Mouse (Mus musculus) heart, adult 9 months (tissue): ENCODE results near the gene Dock1.

ENCODE experiments used
- DNase-seq, 2 experiments: peaks; one replicate each; pipeline ENCODE4 v3.0.0; 2022; ENCODE audit warnings: low spot score in 2 of 2

Gene Dock1

DNA sequence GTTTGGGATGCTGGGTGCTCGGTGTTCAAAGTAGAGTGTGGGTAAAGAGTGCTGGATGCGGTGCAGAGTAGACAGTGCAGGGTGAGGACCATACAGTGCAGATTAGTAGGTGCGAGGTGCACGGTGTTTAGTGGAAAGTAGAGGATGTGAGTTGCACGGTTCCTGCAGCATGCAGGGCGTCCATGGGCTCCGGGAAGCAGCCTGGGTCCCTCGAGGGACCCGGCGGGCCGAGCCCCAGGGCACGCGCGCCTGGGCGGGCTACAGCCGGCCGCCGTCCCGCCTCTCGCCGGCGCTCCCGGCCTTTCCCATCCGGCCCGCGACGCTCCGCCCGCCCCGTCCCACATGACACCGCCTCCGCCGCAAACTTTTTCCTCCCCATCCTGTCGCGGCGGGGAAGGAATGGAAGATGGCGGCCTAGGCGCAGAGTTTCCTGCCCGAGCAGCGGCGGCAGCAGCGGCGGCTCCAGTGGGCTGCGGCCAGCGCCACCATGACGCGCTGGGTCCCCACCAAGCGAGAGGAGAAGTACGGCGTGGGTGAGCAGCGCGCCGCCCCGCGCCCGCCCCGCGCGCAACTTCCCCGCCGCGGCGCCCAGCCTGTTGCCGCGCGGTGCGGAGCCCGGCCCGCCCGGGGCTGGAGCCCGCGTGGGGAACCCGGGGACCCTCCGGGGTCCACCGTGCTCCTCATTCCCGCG, at the start of gene Dock1:
Gene Dock1, plus strand, starts transcription at position 343 of the 691 bp plus-strand sequence.
- peak; percentile 76 to 83 for DNase-seq

DNA sequence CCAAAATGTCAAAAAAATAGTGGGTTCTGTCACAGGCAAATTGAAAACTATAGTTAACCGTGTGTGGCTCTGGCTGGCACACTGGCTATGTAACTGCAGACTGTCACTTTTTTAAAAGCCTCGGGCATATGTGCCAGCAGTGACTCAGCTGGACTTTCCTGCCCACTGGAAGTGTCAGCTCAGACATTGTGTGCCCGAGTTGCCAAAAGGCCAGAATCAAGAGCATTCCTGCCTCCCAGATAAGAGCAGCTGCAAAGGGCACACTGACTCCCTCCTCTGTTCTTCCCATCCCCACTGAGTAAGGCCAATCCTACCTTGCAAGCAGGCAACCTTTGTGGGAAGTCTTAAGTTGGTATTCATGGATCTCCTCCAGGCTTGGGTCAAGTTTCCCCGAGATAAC, 42.5 kb upstream of the Dock1 start:
- DNase-seq, result peak; percentile 6 to 12

- DNase-seq, result peak; percentile 36 to 41
These were observed 20.1 kb upstream of the Dock1 start for GRCm38 (mm10) chr7:134650246-134650830.

DNA sequence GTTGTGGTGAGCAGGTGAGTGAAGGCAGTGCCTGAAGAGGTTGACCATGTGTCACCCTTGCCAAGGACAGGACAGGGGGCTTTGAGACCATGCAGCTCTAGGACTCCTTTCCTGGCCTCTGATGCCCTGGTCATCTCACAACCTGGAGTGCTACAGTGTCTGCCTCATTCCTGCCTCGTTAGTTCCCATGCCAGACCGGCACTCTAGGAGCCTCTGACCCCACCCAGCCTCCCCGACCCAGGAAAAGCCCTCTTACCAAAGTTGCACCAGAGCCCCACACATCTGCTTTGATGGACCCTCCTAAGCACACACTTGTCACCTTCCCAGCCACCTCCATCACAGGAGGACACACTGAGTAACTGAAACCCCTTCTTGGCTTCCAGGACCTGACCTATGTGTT, 19.4 kb upstream of the Dock1 start:
- no peak for DNase-seq

DNA sequence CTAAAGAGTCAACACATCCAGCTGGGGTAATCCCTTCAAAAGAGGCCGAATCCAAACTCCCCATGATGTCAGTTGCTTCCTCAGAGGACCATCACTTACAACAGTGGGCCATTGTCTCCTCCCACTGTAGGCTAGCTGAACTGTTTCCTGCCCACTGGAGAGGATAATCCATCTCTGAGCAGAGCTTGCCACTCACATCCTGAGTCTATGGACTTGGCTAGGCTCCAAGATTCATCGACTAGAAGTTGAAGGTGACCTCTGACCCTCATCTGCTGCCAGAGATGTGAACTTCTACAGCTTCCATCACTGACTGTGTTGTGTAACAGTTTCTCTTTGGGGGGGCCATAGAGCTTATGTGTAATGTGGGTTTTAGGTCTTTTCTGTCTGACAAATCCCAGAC, 7.2 kb upstream of the Dock1 start:
- DNase-seq, result no peak

DNA sequence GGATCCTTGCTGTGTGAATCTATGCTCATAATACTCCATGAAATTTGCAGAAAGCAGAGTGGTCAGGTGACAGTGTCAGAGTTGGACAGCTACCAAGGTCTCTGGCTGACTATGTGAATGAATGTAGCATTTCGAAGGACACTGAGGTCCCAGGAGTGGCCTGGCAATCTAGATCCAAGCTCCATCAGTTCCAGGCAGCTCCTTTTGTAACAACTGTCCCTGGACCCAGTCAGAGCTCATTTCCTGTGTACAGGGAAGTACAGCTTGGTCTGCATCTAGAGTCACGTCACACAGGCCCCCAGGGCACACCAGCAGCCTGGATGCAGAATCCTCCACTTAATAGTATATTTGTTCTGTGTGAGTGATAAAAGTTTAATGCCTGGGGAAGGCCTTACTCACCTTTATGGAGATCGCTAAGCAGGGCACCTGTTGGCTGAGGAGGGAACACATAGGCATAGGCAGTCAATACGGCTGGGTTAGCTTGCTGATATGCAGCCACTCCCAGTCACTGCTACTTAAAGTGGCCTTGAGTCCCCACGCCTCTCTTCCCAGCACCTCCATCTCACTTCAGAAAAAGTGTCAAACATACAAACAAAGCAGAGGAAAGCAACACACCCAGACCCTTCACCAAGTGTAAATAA, 4.7 kb upstream of the Dock1 start:
- DNase-seq, result no peak

GRCm38 (mm10) chr7:134667271-134667702, 3.2 kb upstream of the Dock1 start:
- no peak for DNase-seq

GRCm38 (mm10) chr7:134669474-134670311, 761 bp upstream of the Dock1 start:
- no peak for DNase-seq

- DNase-seq, result peak; percentile 37 to 60
These were observed 578 bp downstream of the Dock1 start for GRCm38 (mm10) chr7:134671003-134671461.

GRCm38 (mm10) chr7:134671467-134671901, 1.0 kb downstream of the Dock1 start:
- no peak for DNase-seq

GRCm38 (mm10) chr7:134673135-134673534, 2.7 kb downstream of the Dock1 start:
- DNase-seq, result no peak

DNA sequence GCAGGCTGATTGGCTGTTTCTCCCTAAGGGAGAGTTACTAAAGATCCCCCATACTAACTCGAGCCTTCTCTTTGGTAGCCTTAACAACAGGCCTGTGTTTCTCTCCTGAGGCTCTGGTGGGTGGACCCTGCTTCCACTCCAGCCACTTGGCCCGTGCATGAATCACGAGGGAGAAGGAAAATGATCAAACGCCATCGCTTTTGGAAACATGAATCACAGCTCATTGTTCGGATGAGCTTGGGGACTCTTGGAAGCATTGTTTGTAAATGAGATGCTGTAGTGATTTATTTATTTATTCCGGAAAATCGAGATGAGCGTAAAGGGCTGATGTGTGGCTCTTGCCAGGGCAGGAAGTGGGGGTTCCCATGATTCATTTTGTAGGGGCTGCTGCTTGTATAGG, 3.5 kb downstream of the Dock1 start:
- peak; percentile 61 to 70 for DNase-seq

GRCm38 (mm10) chr7:134677852-134678251, 7.4 kb downstream of the Dock1 start:
- no peak for DNase-seq

- DNase-seq, result peak in 1 of 2 experiments; percentile 41
These were observed 9.1 kb downstream of the Dock1 start for GRCm38 (mm10) chr7:134679314-134680158.

DNA sequence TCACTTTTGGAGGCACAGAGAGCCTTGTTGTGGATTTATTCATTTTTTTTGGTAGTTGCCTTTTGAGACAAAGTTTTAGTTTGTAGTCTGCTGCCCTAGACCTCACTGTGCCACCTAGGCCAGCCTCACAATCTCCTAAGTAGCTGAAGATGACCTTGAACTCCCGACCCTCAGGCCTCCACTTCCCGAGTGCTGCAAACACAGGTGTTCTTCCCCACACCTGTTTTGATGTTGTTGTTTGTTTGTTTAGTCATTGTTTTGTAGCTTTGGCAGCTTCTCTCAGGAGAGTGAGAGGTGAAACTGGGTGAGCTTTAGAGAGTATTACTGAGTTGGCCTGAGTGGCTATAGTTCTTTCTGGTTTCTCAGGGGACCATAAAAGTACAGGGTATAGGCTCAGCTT, 9.7 kb downstream of the Dock1 start:
- DNase-seq, result no peak

- no peak for DNase-seq
These were observed 11.5 kb downstream of the Dock1 start for GRCm38 (mm10) chr7:134681729-134682527.

- DNase-seq, result no peak
These were observed 17.9 kb downstream of the Dock1 start for GRCm38 (mm10) chr7:134688332-134688731.

- DNase-seq, result no peak
These were observed 19.7 kb downstream of the Dock1 start for GRCm38 (mm10) chr7:134690118-134690517.

DNA sequence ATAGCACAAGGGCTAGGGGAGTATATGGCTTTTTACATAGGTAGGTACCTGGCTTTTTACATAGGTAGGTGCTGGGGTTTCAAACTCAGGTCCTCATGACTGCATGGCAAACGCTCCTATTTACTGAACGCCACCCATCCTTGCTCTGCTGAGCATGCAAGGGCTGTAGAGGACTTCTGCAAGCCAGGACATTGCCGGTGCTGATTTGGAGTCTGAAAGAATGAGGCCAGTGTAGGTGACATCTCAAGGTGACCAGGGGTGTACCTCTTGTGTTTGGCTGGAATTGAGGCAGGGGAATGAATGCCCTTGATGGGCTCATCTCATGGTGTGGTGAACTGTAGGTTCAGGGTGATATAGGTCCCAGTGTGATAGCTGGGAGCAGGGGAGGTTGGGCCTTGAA, 20.4 kb downstream of the Dock1 start:
- no peak for DNase-seq

GRCm38 (mm10) chr7:134693325-134693724, 22.9 kb downstream of the Dock1 start:
- DNase-seq, result no peak
